Mouse (Mus musculus): ENCODE results near the gene Sh2b1. TPM values are rescaled to one million over a fixed set of nuclear protein-coding genes. Genes with fewer than 3 reads are reported as not detected.

Sh2b1 gene
- 24.0 and 39.6 TPM in 2 replicates for polyA plus RNA-seq (2021; fragmentation: Nextera tagmentation)
- long read RNA-seq, experiment 1, transcript Sh2b1-204 (9 exons, 2,854 nt), result major isoform, 63 of 240 reads
- long read RNA-seq, experiment 1, transcript Sh2b1-206 (9 exons, 3,011 nt), result minor isoform, 8 of 240 reads
- long read RNA-seq, experiment 1, partial matches to known transcripts, result 49 of 240 reads
- long read RNA-seq, experiment 1, other reads (novel, unspliced or antisense), result 119 of 240 reads
- long read RNA-seq, experiment 2, partial matches to known transcripts, result 24 of 37 reads
- long read RNA-seq, experiment 2, other reads (novel, unspliced or antisense), result 10 of 37 reads

DNA sequence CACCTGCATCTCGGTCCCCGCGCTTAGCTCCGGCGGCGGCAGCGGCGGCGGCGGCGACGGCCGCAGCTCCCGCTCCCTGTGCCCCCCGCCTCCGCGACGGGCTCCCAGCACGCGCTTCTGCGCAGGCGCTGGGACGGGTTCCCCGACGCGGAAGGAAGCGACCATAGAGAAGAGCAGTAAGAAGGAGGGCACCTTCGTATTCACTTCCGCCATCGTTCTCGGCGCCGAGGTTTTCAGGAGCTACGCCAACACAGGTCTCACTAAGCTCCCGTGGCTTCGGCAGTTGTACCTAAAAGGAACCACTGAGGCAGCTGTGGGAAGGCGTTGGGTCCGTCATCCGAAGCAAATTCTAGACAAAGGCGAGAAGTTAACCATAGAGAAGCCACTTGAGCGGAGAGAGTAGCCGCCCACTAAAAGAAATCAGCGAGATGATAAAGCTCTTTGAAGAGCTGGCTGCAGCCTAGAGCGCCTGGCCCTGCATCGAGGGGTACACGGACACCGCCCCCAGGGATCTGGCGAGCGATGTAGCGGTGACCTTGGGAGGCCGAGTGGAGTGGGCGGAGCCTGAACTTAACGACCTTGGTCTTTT lies at the start of gene Sh2b1:
Gene Sh2b1, minus strand, starts transcription at position 432 of the 589 bp plus-strand sequence.

GRCm38 (mm10) chr7:126503273-126503878 lies 28.2 kb upstream of the Sh2b1 start, which contains the start of gene Atxn2l:
Gene Atxn2l (minus strand): TSS chr7:126503437.

DNA sequence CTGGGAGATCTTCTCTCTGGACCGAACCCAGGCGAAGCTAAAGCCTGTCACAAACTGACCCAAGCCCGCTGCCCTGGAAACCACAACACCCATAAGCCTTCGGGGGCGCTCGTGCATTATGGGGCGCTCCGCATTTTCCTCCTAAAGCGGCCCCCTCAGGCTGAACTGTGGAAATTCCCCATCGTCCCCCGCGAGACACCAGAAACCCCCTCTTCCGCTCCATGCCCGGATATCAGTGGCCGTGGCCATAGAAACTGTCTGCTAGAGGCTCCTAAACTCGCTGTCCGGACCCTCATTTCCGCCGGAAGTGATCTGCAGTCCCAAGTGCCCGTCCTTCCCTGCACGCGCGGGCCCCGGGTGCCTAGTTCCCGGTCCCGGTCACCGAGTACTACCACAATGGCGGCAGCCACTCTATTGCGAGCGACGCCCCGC lies 11.8 kb upstream of the Sh2b1 start, which contains the start of gene Tufm:
Gene Tufm, plus strand, starts transcription at position 310 of the 432 bp plus-strand sequence.

DNA sequence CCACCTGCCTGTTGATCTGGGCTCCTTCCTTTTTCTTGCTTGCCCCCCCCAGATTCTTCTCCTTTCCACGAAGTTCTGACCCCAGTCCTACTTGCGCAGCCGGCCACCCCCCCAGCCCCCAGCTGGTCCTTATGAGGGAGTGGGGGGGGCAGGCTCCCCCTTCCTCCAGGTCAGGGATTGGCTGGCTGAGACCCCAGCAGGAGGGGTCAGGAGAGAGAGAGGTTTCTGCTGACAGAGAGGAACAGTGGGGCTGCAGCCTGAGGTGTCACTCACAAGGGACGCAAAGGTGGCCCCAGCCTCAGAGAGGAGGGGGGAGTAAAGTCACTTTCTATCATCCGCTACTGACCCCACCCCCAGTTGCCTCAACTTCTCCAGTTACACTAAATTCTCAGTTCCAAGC lies 12.2 kb downstream of the Sh2b1 start, which contains the start of gene Atp2a1:
Gene Atp2a1, minus strand, starts transcription at position 105 of the 400 bp plus-strand sequence.

DNA sequence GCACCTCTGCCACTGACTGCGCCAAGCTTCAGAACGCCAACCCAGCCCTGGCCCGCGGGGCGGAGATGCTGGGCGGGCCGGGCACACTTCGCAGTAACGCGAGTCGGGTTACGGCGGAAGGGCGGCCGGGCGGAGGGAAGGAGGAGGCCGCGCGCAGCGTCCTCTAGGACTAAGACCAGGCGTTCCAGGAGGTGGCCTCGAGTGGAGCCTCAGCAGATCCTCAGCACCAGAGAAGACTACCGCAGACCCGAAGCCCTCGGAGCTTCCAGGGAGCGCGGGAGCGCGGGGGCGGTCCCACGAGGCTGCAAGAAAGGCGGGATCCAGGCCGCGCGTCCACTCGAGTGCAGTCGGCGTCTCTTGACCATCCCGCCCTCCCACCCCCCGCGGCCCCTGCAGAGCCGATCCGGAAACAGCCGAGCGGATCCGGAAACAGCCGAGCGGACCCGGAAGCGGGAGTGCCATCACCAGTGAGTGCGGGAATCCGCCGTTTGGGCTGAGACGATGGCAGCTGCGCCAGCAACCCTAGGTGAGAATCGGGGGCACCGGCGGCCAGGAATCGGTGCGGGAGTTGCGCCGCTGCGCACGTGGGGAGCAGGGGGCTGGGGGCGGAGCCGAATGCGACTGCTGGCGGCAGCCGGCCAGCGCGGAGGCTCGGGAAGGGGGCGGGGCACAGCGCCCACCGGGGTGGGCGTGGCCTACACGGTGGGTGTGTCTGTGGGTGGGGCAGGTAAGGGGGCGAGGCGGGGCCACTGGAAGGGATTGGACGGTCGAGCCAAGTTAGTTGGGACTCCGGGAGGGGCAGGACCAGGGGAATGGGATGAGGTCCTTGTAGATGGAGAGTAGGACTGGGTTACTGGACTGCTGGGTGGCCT lies 46.4 kb downstream of the Sh2b1 start, which contains the start of gene Rabep2:
Gene Rabep2, plus strand, starts transcription at position 129 of the 872 bp plus-strand sequence.

Other genes starting within 250 kb of the Sh2b1 start
- gene Sbk1, start 202.8 kb downstream of the Sh2b1 start, polyA plus RNA-seq (2021; fragmentation: Nextera tagmentation), result 4.2 and 12.0 TPM in 2 replicates
- gene Lat, start 105.9 kb downstream of the Sh2b1 start, polyA plus RNA-seq (2021; fragmentation: Nextera tagmentation), result 0.23 TPM in 1 of 2 replicates, not detected in the other
- gene Spns1, start 98.0 kb downstream of the Sh2b1 start, polyA plus RNA-seq (2021; fragmentation: Nextera tagmentation), result 54.9 and 66.0 TPM in 2 replicates
- 0.64 and 0.77 TPM in 2 replicates for gene Nfatc2ip, start 78.7 kb downstream of the Sh2b1 start, polyA plus RNA-seq (2021; fragmentation: Nextera tagmentation)
- not detected in 2 replicates for gene Cd19, start 60.5 kb downstream of the Sh2b1 start, polyA plus RNA-seq (2021; fragmentation: Nextera tagmentation)
- gene Rabep2, start 46.7 kb downstream of the Sh2b1 start, polyA plus RNA-seq (2021; fragmentation: Nextera tagmentation), result 7.3 and 9.3 TPM in 2 replicates
- 0.15 and 0.22 TPM in 2 replicates for gene Atp2a1, start 12.3 kb downstream of the Sh2b1 start, polyA plus RNA-seq (2021; fragmentation: Nextera tagmentation)
- 83.4 and 84.3 TPM in 2 replicates for gene Tufm, start 11.9 kb upstream of the Sh2b1 start, polyA plus RNA-seq (2021; fragmentation: Nextera tagmentation)
- 24.0 and 51.0 TPM in 2 replicates for gene Atxn2l, start 28.0 kb upstream of the Sh2b1 start, polyA plus RNA-seq (2021; fragmentation: Nextera tagmentation)
- 172 and 199 TPM in 2 replicates for gene Eif3c, start 91.0 kb upstream of the Sh2b1 start, polyA plus RNA-seq (2021; fragmentation: Nextera tagmentation)
- gene Apobr, start 109.5 kb upstream of the Sh2b1 start, polyA plus RNA-seq (2021; fragmentation: Nextera tagmentation), result 0.43 and 0.50 TPM in 2 replicates
- gene Cln3, start 110.4 kb upstream of the Sh2b1 start, polyA plus RNA-seq (2021; fragmentation: Nextera tagmentation), result 14.3 and 14.5 TPM in 2 replicates
- not detected in 2 replicates for gene Il27, start 119.5 kb upstream of the Sh2b1 start, polyA plus RNA-seq (2021; fragmentation: Nextera tagmentation)
- 44.2 and 54.6 TPM in 2 replicates for gene Nupr1, start 155.4 kb upstream of the Sh2b1 start, polyA plus RNA-seq (2021; fragmentation: Nextera tagmentation)
- 29.1 and 30.0 TPM in 2 replicates for gene Sgf29, start 173.9 kb upstream of the Sh2b1 start, polyA plus RNA-seq (2021; fragmentation: Nextera tagmentation)
- gene Sult1a1, start 201.0 kb upstream of the Sh2b1 start, polyA plus RNA-seq (2021; fragmentation: Nextera tagmentation), result 13.9 and 18.1 TPM in 2 replicates
- gene Bola2, start 220.0 kb upstream of the Sh2b1 start, polyA plus RNA-seq (2021; fragmentation: Nextera tagmentation), result 240 and 251 TPM in 2 replicates
- 10.0 and 10.4 TPM in 2 replicates for gene Slx1b, start 220.4 kb upstream of the Sh2b1 start, polyA plus RNA-seq (2021; fragmentation: Nextera tagmentation)
- 128 and 147 TPM in 2 replicates for gene Coro1a, start 232.4 kb upstream of the Sh2b1 start, polyA plus RNA-seq (2021; fragmentation: Nextera tagmentation)